Mouse (Mus musculus) midbrain, postnatal 0 days (tissue): ENCODE data around the gene Hist1h1c. TPM values are rescaled to one million over a fixed set of nuclear protein-coding genes. Genes with fewer than 3 reads are reported as not detected.
A peak's percentile ranks its signal among the peaks of the same experiment; 100 is the strongest.

ENCODE experiments used
- ATAC-seq: fragments of 200-750 bp; cut with Nextera tagmentation; 2 replicates; pipeline ENCODE4 v1.8.0; 2017; ENCODE audit warnings: moderate number of reproducible peaks, mild to moderate bottlenecking, moderate TSS enrichment, moderate library complexity; ENCODE audit not compliant: low FRiP score
- DNase-seq: peaks from one replicate; pipeline ENCODE4 v3.0.0-alpha.2; 2015; ENCODE audit warnings: low spot score
- H3K27ac ChIP-seq: fragments of 300-500 bp; sonication (generic); 2 replicates; pipeline ENCODE4 v1.5.1; 2014; ENCODE audit warnings: low read depth, mild to moderate bottlenecking, low read length, mixed read lengths
- H3K27me3 ChIP-seq: fragments of 300-500 bp; sonication (generic); 2 replicates; pipeline ENCODE4 v1.6.1; 2014; ENCODE audit warnings: low read length, control low read depth, mixed read lengths; ENCODE audit not compliant: insufficient read depth
- H3K36me3 ChIP-seq: fragments of 300-500 bp; sonication (generic); 2 replicates; pipeline ENCODE4 v1.6.1; 2014; ENCODE audit warnings: low read length, control low read depth, mixed read lengths; ENCODE audit not compliant: insufficient read depth
- H3K4me1 ChIP-seq: fragments of 300-500 bp; sonication (generic); 2 replicates; pipeline ENCODE4 v1.6.1; 2014; ENCODE audit warnings: mild to moderate bottlenecking, control low read depth, antibody characterized with exemption, low read length, mixed read lengths; ENCODE audit not compliant: insufficient read depth
- H3K4me2 ChIP-seq: fragments of 300-500 bp; sonication (generic); 2 replicates; pipeline ENCODE4 v1.6.1; 2014; ENCODE audit warnings: low read depth, mild to moderate bottlenecking, low read length, mixed read lengths; ENCODE audit not compliant: poor library complexity, severe bottlenecking
- H3K4me3 ChIP-seq: fragments of 300-500 bp; sonication (generic); 2 replicates; pipeline ENCODE4 v1.5.1; 2014; ENCODE audit warnings: low read depth, mild to moderate bottlenecking, low read length, moderate library complexity
- H3K9ac ChIP-seq: fragments of 300-500 bp; sonication (generic); replicated peaks from 2 replicates; pipeline ENCODE4 v1.6.1; 2014; ENCODE audit warnings: mild to moderate bottlenecking, low read length, moderate library complexity, mixed read lengths; ENCODE audit not compliant: poor library complexity, severe bottlenecking
- H3K9me3 ChIP-seq: fragments of 300-500 bp; sonication (generic); 2 replicates; pipeline ENCODE4 v1.6.1; 2016; ENCODE audit warnings: low read length, control low read depth
- CTCF ChIP-seq: IDR thresholded peaks from 2 replicates; pipeline ENCODE4 v1.5.1; 2016; ENCODE audit warnings: antibody characterized with exemption, mild to moderate bottlenecking
- WGBS: fragments of 180-500 bp; shearing (Covaris S2); extraction: QIAGEN DNeasy Blood & Tissue Kit; methylation state at CpG from one replicate; pipeline ENCODE4 v1.1.7; 2014; 5-methylcytosine and 5-hydroxymethylcytosine counted together
- polyA plus RNA-seq: library from polyadenylated mRNA; unstranded; fragments of >200 nt; fragmentation: Nextera tagmentation; extraction: Ambion mirVana; gene quantifications from 2 replicates; pipeline ENCODE4 v1.2.1, GENCODE M21; 2015
- total RNA-seq: library from RNA; depleted of rRNA; stranded (reverse); fragments of >200 nt; gene quantifications from 2 replicates; pipeline ENCODE4 v1.2.3, GENCODE M21; 2014

The Hist1h1c gene
- total and polyA plus RNA-seq, 2 experiments from 2014 or later: 26.1 to 243 TPM

DNA sequence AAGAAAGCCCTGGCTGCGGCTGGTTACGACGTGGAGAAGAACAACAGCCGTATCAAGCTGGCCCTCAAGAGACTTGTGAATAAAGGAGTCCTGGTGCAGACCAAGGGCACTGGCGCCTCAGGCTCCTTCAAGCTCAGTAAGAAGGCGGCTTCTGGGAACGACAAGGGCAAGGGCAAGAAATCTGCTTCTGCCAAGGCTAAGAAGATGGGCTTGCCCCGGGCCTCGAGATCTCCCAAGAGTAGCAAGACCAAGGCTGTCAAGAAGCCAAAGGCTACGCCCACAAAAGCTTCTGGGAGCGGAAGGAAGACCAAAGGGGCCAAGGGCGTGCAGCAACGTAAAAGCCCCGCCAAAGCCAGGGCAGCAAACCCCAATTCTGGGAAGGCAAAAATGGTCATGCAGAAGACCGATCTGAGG lies 42.5 kb upstream of the Hist1h1c start:
- Histone ChIP-seq H3K27me3 (no peaks in the 10 kb centered on the region), H3K27ac (no peak overlapping the region), H3K4me3 (no peak overlapping the region), H3K4me1 (no peaks in the 10 kb centered on the region), H3K9me3 (no peaks in the 10 kb centered on the region), H3K36me3 (no peaks in the 10 kb centered on the region), H3K4me2 (no peak overlapping the region), H3K9ac (no peak overlapping the region)
- 64% methylated on average over 15 of the region's 15 CpGs for WGBS
- TF ChIP-seq CTCF: no peak
- no peak for DNase-seq
- ATAC-seq: no peak

DNA sequence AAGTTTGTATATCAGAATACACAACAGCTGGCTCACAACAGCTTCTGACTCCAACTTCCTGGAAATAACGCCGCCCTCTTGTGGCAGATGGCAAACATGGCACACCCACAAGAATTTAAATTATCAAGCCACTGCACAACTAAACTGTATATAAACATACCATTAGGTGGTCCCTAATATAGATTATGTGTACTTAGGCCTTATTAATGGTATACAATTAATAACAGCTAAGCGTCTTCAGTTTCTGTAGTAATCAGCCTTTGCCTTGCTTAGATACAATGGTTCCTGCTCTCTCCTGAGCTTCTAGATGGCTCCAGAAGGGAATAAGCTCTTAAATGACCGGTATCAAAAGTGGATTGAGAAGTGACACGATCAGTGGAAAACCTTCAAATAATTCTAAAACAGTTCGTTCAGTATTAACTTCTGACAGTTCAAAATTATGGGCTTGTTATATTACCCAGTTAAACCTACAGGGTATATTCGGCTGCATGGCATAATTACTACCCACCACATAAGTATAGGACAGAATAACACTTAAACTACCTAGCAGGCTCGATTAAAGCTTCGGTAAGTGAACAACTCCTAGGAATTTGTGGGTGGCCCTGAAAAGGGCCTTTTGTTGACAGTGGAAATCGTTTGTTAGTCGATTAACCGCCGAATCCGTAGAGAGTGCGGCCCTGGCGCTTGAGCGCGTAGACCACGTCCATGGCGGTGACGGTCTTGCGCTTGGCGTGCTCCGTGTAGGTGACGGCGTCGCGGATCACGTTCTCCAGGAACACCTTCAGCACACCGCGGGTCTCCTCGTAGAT lies 40.9 kb upstream of the Hist1h1c start:
- peak; percentile 86 for ATAC-seq
- Histone ChIP-seq H3K27me3 (no peaks in the 10 kb centered on the region), H3K36me3 (no peaks in the 10 kb centered on the region), H3K4me2 (peak overlapping the region; percentile 59), H3K27ac (peak overlapping the region; percentile 78), H3K4me1 (no peaks in the 10 kb centered on the region), H3K9ac (peak overlapping the region; percentile 56), H3K9me3 (no peaks in the 10 kb centered on the region), H3K4me3 (peak overlapping the region; percentile 43)
- DNase-seq: peak; percentile 77
- WGBS: under 1% methylated on average over 21 of the region's 32 CpGs
- TF ChIP-seq CTCF: peak; percentile 85

DNA sequence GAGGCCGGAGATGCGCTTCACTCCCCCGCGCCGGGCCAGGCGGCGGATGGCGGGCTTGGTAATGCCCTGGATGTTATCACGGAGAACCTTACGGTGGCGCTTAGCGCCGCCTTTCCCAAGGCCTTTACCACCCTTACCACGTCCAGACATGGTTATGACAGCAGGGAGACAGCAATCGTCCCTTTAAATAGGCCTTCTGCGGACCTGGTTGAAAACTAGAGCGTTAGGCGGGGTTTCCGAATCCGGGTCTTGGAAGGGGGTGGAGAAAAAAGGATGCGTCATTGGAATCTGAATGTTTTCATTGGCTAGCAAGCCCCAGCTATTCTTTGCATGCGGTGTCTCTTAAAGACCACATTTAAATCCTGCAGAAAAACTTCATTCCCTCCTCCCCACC lies 40.3 kb upstream of the Hist1h1c start, which contains the start of gene Hist1h4c:
Gene Hist1h4c (minus strand): TSS at position 155 of the 394 bp plus-strand sequence.
- DNase-seq: peak; percentile 98
- H3K27me3 ChIP-seq: no peaks in the 10 kb centered on the region
- peak within 1 kb of the TSS; percentile 78 for H3K27ac ChIP-seq
- peak; percentile 21 for TF ChIP-seq CTCF
- 0% methylated on average over 16 of the region's 22 CpGs for WGBS
- H3K4me2 ChIP-seq: peak within 1 kb of the TSS; percentile 59
- no peaks in the 10 kb centered on the region for H3K36me3 ChIP-seq
- peak; percentile 97 for ATAC-seq
- peak within 1 kb of the TSS; percentile 43 for H3K4me3 ChIP-seq
- H3K4me1 ChIP-seq: no peaks in the 10 kb centered on the region
- H3K9me3 ChIP-seq: no peaks in the 10 kb centered on the region
- H3K9ac ChIP-seq: peak within 1 kb of the TSS; percentile 56

DNA sequence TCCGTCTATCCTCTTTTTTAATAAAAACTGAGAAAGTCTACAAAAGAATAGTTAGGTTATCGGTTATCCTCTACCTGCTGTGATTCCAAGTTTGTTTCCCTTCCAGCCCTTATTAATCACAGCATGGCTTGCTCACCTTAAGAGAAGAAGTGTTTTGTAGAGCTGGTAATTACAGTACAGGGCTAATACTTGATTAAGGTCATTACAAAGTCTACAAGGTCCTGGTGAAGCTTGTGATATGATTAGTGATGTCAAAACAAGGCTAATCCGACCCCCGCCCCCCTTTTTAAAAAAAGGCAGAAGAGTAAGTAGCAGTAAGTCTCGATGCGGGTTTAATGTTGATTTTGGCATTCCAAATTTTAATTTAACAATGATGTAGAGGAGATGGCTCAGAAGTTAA lies 39.6 kb upstream of the Hist1h1c start:
- no peak overlapping the region for H3K4me3 ChIP-seq
- no peaks in the 10 kb centered on the region for H3K9me3 ChIP-seq
- TF ChIP-seq CTCF: no peak
- peak overlapping the region; percentile 38 for H3K4me2 ChIP-seq
- H3K4me1 ChIP-seq: no peaks in the 10 kb centered on the region
- H3K9ac ChIP-seq: no peak overlapping the region
- no peaks in the 10 kb centered on the region for H3K36me3 ChIP-seq
- WGBS: 54% methylated on average over 6 of the region's 6 CpGs
- no peak overlapping the region for H3K27ac ChIP-seq
- ATAC-seq (no peak), DNase-seq (no peak)
- no peaks in the 10 kb centered on the region for H3K27me3 ChIP-seq

DNA sequence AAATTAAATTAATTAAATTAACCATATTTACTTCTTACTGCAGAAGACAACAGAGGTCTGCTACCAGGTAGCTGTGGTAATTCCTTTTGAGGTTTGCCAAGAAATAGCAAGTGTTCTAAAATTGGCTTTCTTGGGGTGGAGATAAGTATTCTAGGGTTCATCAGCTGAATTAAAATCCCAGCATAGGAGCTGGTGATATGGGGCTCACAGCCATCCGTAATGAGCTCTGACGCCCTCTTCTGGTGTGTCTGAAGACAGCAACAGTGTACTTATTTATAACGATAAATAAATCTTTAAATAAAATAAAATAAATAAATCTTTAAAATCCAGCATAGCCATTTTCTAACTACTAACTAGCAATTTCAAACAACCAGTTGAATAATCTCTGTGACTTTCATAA lies 38.8 kb upstream of the Hist1h1c start:
- ATAC-seq: no peak
- no peak for DNase-seq
- WGBS: 69% methylated on average over 3 of the region's 3 CpGs
- Histone ChIP-seq H3K9ac (no peak overlapping the region), H3K27ac (no peak overlapping the region), H3K4me1 (no peaks in the 10 kb centered on the region), H3K9me3 (no peaks in the 10 kb centered on the region), H3K27me3 (no peaks in the 10 kb centered on the region), H3K4me3 (no peak overlapping the region), H3K36me3 (no peaks in the 10 kb centered on the region), H3K4me2 (no peak overlapping the region)
- TF ChIP-seq CTCF: no peak

DNA sequence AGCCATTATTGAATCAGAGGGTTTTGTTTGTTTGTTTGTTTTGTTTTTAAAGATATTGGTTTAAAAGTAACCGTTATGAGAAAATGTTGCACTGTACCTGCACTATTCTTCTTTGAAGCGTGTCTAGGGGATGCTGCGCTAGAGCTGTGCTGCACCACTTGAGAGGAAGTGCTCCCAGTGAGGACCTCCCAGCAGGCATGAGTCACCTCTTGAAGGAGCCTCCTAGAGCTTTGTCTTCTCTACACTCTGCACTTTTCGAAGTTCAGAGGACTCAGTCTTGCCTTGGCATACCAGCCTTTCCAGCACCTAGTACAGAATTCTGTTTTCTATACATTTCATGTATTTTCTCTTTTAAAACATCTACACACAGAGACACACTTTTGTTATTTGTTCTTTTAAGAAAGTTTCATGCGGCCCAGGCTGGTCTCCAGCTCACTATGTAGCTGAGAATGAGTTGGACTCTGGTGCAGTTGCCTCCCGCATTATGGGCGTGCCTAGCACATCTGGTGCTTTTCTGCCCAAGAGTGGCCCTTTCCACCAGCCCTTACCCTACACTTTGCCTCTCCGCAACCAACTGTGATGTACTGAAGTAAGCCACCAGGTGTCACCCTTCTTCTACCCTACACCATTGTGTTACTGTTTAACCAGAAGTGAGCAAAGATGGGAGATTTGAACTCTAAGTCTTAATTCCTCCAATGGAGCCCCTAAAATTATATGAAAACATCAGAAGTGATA lies 37.7 kb upstream of the Hist1h1c start:
- no peak overlapping the region for H3K9ac ChIP-seq
- ATAC-seq: no peak
- no peak overlapping the region for H3K4me3 ChIP-seq
- no peaks in the 10 kb centered on the region for H3K36me3 ChIP-seq
- peak; percentile 74 for DNase-seq
- H3K9me3 ChIP-seq: no peaks in the 10 kb centered on the region
- WGBS: 30% methylated on average over 8 of the region's 8 CpGs
- H3K27me3 ChIP-seq: no peaks in the 10 kb centered on the region
- H3K4me1 ChIP-seq: no peaks in the 10 kb centered on the region
- peak; percentile 86 for TF ChIP-seq CTCF
- H3K27ac ChIP-seq: no peak overlapping the region
- no peak overlapping the region for H3K4me2 ChIP-seq
